Mouse (Mus musculus): ENCODE measurements at regions not wholly inside any gene's neighbourhood (a gene's known extent, or its start where the extent isn't known, plus 50 kb on each side); places are given as distances from the start of the nearest gene placed in this dataset.

GRCm38 (mm10) chr4:64098247-64098646 lies 51.4 kb upstream of the Tnc start:
- Histone ChIP-seq H3K4me2 (replicated peaks) (no peak overlapping the region), H3K9me3 (no peaks in the 10 kb centered on the region), H3K27me3 (no peaks in the 10 kb centered on the region), H3K4me3 (no peak overlapping the region), H3K9ac (replicated peaks) (no peak overlapping the region), H3K4me1 (no peaks in the 10 kb centered on the region), H3K36me3 (no peaks in the 10 kb centered on the region), H3K27ac (replicated peaks) (no peak overlapping the region)
- WGBS: 93% methylated on average over 4 of the region's 4 CpGs
- no peak for ATAC-seq (replicated peaks)
